Mouse (Mus musculus): Measurements from ENCODE around the gene Ephx1.

The Ephx1 gene

GRCm38 (mm10) chr1:180976110-180976679, 44.5 kb downstream of the Ephx1 start:
- no peak for DNase-seq (ENCODE audit: low spot score in 2 of 2)

- DNase-seq (ENCODE audit: low spot score in 2 of 2), result peak in 1 of 2 experiments; percentile 23
These were observed 46.5 kb downstream of the Ephx1 start for GRCm38 (mm10) chr1:180974126-180974746.

- DNase-seq (ENCODE audit: low spot score in 2 of 2), result no peak
These were observed 47.8 kb downstream of the Ephx1 start for GRCm38 (mm10) chr1:180972941-180973340.

- no peak for DNase-seq (ENCODE audit: low spot score in 2 of 2)
These were observed 53.4 kb downstream of the Ephx1 start for GRCm38 (mm10) chr1:180967261-180967660.

GRCm38 (mm10) chr1:180966542-180966941, 54.2 kb downstream of the Ephx1 start:
- DNase-seq (ENCODE audit: low spot score in 2 of 2), result no peak

GRCm38 (mm10) chr1:180965786-180966185, 54.9 kb downstream of the Ephx1 start:
- no peak for DNase-seq (ENCODE audit: low spot score in 2 of 2)

GRCm38 (mm10) chr1:180958797-180959196, 61.9 kb downstream of the Ephx1 start:
- no peak for DNase-seq (ENCODE audit: low spot score in 2 of 2)

GRCm38 (mm10) chr1:180957989-180958388, 62.7 kb downstream of the Ephx1 start:
- DNase-seq (ENCODE audit: low spot score in 2 of 2), result no peak

GRCm38 (mm10) chr1:180956973-180957381, 63.7 kb downstream of the Ephx1 start:
- no peak for DNase-seq (ENCODE audit: low spot score in 2 of 2)

GRCm38 (mm10) chr1:180956401-180956800, 64.3 kb downstream of the Ephx1 start:
- DNase-seq (ENCODE audit: low spot score in 2 of 2), result no peak

GRCm38 (mm10) chr1:180952808-180953207, 67.9 kb downstream of the Ephx1 start:
- DNase-seq (ENCODE audit: low spot score in 2 of 2), result peak in 1 of 2 experiments; percentile 37

- no peak for DNase-seq (ENCODE audit: low spot score in 2 of 2)
These were observed 68.5 kb downstream of the Ephx1 start for GRCm38 (mm10) chr1:180952085-180952746.

GRCm38 (mm10) chr1:180946448-180946847, 74.3 kb downstream of the Ephx1 start:
- DNase-seq (ENCODE audit: low spot score in 2 of 2), result no peak

GRCm38 (mm10) chr1:180945001-180945980, 75.4 kb downstream of the Ephx1 start:
- DNase-seq (ENCODE audit: low spot score in 2 of 2), result peak in 1 of 2 experiments; percentile 19

GRCm38 (mm10) chr1:180944553-180944952, 76.2 kb downstream of the Ephx1 start:
- no peak for DNase-seq (ENCODE audit: low spot score in 2 of 2)

- no peak for DNase-seq (ENCODE audit: low spot score in 2 of 2)
These were observed 76.8 kb downstream of the Ephx1 start for GRCm38 (mm10) chr1:180943896-180944295.

- no peak for DNase-seq (ENCODE audit: low spot score in 2 of 2)
These were observed 77.6 kb downstream of the Ephx1 start for GRCm38 (mm10) chr1:180943032-180943644.

- peak; percentile 20 to 47 for DNase-seq (ENCODE audit: low spot score in 2 of 2)
These were observed 78.3 kb downstream of the Ephx1 start, which contains the start of gene Tmem63a for GRCm38 (mm10) chr1:180942166-180943031. Gene Tmem63a (plus strand): TSS chr1:180942344.

GRCm38 (mm10) chr1:180941726-180942125, 79.0 kb downstream of the Ephx1 start:
- DNase-seq (ENCODE audit: low spot score in 2 of 2), result no peak

- DNase-seq (ENCODE audit: low spot score in 2 of 2), result no peak
These were observed 79.8 kb downstream of the Ephx1 start for GRCm38 (mm10) chr1:180940776-180941460.

Data from right cerebral cortex, adult 2 months (tissue).